Mouse (Mus musculus) kidney, adult 9 months (tissue): ENCODE measurements around the gene Eif1.
"Not testable (repeated sequence)": the region's sequence is repeated elsewhere in the genome, so short reads cannot be mapped to it uniquely, and the experiment has no call there.

ENCODE experiments used
- DNase-seq: peaks from one replicate; pipeline ENCODE4 v3.0.0; 2022

Eif1 gene

DNA sequence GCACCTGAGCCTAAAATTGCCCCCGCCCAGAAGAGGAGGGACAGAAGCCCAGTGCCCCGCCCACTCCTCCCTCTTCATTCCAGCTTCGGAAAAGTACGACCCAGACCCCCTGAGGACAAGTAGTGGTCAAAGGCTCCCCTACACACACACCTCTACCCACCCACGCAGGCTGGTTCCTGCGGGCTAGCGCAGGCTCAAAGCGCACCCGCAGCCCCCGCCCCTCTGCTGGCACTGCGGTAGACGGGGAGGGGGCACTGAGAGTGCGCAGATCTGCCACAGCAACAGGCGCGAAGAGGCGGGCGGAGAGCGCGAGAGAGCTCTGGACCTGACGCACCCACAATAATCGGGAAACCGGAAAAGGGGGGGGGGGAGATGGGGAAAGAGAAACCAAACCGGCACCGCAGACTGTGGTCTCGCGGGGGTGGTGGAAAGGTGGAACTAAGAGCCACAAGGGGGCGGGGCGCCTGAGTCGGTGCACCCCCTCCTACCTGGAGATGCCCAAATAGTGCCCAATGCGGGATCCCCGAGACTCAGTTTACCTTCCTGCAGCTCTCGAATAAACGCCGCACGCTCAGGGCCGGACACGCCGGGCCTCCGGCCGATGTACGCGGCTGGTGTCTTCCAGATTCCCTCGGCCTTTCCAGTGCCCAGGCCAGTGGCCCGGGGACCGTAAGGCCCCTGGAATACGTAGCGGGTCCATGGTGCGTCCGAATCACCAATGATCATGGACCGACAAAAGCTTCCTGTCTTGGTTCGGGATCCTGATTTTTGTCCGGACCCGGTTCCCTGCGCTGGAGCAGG, 35.7 kb downstream of the Eif1 start:
- peak; percentile 44 for DNase-seq

- DNase-seq: peak; percentile 71
Observed at GRCm38 (mm10) chr11:100355972-100356818, 36.5 kb downstream of the Eif1 start, which contains the start of gene Hap1. Hap1 (minus strand) TSS chr11:100356128.

- DNase-seq: no peak
Observed at GRCm38 (mm10) chr11:100356819-100357211, 37.1 kb downstream of the Eif1 start.

GRCm38 (mm10) chr11:100357408-100357807, 37.7 kb downstream of the Eif1 start:
- no peak for DNase-seq

DNA sequence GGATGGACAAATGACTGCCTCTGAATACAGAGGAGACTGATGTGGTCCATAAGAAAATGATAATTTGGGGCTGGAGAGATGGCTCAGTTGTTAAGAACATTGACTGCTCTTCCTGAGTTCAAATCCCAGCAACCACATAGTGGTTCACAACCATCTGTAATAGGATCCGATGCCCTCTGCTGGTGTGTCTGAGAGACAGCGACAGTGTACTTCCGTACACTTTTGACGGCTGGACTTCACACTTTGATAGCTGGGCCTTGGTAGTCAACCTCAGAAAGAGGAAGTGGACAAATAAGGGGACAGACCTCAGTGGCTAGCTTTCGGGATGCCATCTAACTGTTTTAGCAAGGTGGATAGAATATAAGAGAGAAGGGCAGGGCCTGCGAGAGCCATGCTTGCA, 40.5 kb downstream of the Eif1 start:
- DNase-seq: no peak

GRCm38 (mm10) chr11:100361059-100361458, 41.4 kb downstream of the Eif1 start:
- not testable (repeated sequence) for DNase-seq

- DNase-seq: peak; percentile 81
Observed at GRCm38 (mm10) chr11:100362209-100362978, 42.7 kb downstream of the Eif1 start.

DNA sequence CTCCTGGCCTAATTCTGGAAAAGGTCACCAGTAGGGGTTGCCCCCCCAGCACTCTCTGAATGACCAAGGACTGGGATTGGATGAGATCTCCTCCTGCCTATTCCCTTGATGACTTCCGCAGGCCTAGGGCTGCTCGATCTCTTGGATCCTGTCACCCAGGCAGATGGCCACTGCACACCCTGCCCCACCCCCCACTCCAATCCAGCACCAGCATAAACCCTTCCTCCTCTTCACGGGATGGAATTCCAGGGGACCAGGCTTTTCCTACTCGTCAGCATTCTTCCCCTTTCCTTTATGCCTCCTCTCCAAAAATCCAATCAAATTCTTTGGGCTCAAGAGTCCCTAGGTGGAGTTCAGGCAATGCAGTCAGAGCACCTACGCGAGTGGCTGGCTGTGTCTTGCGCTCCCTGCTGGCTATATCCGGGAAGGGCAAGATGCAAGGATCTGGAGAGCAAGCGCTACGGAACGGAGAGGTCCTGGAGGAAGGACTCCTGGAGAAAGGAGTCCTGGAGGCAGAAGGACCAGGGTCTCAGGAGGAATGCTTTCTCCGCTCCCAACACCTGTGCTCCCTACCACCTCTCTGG, 43.4 kb downstream of the Eif1 start:
- DNase-seq: peak; percentile 81

GRCm38 (mm10) chr11:100369145-100369544, 49.5 kb downstream of the Eif1 start:
- no peak for DNase-seq

DNA sequence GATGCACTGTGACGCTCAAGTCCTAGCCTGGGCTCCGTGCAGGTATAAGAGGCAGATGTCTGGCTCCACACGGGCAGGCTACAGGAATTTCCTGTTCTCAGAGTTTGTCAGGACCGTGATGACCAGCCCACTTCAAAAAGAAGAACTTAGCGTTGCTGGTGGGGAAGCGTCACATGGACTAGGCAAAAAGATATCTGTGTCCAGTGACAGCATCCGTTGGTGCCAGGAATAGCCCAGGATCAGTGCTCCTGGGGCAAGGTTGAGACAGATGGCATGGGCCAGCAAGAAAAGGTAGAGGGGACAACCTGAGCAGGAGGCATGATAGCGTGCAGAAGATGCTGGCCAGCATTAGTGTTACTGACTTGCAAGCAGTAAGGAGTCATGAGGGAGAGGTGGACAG, 50.1 kb downstream of the Eif1 start:
- DNase-seq: no peak
